Mouse (Mus musculus): ENCODE measurements around the gene Kng2.
"Not testable (repeated sequence)": the region's sequence is repeated elsewhere in the genome, so short reads cannot be mapped to it uniquely, and the experiment has no call there.

GRCm38 (mm10) chr16:23014645-23015044, 14.6 kb downstream of the Kng2 start:
- not testable (repeated sequence) for TF ChIP-seq CTCF (IDR thresholded peaks at IDR 0.05; ENCODE audit: extremely low read depth, insufficient read length, insufficient replicate concordance, low read depth, low read length); POLR2A (IDR thresholded peaks at IDR 0.05; ENCODE audit: low read depth, low read length)
